Mouse (Mus musculus) E14TG2a.4 (cell line): Measurements from ENCODE around the gene Pdcd6ip.

Experiments used
- CTCF ChIP-seq: conservative IDR thresholded peaks from 2 replicates; pipeline ENCODE4 v1.5.1; 2014; ENCODE audit warnings: low read length
- NANOG ChIP-seq: IDR thresholded peaks from 2 replicates; pipeline ENCODE4 v1.6.1; 2014; ENCODE audit warnings: borderline replicate concordance, low read length, mixed read lengths
- POU5F1 ChIP-seq: IDR thresholded peaks from 2 replicates; pipeline ENCODE4 v1.6.1; 2014; ENCODE audit warnings: low read length, borderline replicate concordance

- no peak for TF ChIP-seq CTCF
- TF ChIP-seq NANOG = no peak
- no peak for TF ChIP-seq POU5F1
These were observed 64.4 kb downstream of the Pdcd6ip start for GRCm38 (mm10) chr9:113643669-113644068.
